ENCODE assay signal across 8 mouse cellular contexts in genomic region chr3:58655362-58656130, GRCm38 (mm10). TPM values are rescaled to one million over a fixed set of nuclear protein-coding genes. Genes with fewer than 3 reads are reported as not detected.
A peak's percentile ranks its signal among the peaks of the same experiment; 100 is the strongest.
DNase-seq lines count a peak whose midpoint lies in the region; ATAC-seq and TF ChIP-seq lines count a peak whose summit lies in the region.

No protein-coding gene starts in this region.

- no peak overlapping the region for H3K27ac ChIP-seq in heart, adult 2 months
- no peak overlapping the region for H3K27ac ChIP-seq in limb, embryonic 12.5 days
- no peak overlapping the region for H3K27ac ChIP-seq in midbrain, embryonic 15.5 days

- ATAC-seq in limb, embryonic 12.5 days (ENCODE audit: insufficient number of reproducible peaks, insufficient read depth, low FRiP score, low TSS enrichment, low read depth): peak; percentile 71
- peak; percentile 90 for ATAC-seq in midbrain, embryonic 15.5 days (replicated peaks)

- TF ChIP-seq CTCF in heart, adult 2 months (IDR thresholded peaks at IDR 0.05): no peak; the same call in 1 of the 2 replicates

- 52% methylated on average over 17 of the region's 17 CpGs for WGBS in heart, adult 2 months
- 56% methylated on average over 17 of the region's 17 CpGs for WGBS in limb, embryonic 12.5 days
- WGBS in midbrain, embryonic 15.5 days: 46% methylated on average over 17 of the region's 17 CpGs

- no peaks in the 10 kb centered on the region for H3K36me3 ChIP-seq in heart, adult 2 months (ENCODE audit: control insufficient read depth, insufficient read depth, low read length)
- no peaks in the 10 kb centered on the region for H3K36me3 ChIP-seq in limb, embryonic 12.5 days
- H3K36me3 ChIP-seq in midbrain, embryonic 15.5 days (replicated peaks): no peaks in the 10 kb centered on the region
- no peaks in the 10 kb centered on the region for H3K36me3 ChIP-seq in splenic B cell, adult 2 months (ENCODE audit: control insufficient read depth, insufficient read depth, low read length, poor library complexity, severe bottlenecking)

- no peaks in the 10 kb centered on the region for H3K27me3 ChIP-seq in heart, adult 2 months (ENCODE audit: control insufficient read depth, insufficient read depth, low read length)
- H3K27me3 ChIP-seq in limb, embryonic 12.5 days: no peaks in the 10 kb centered on the region
- no peaks in the 10 kb centered on the region for H3K27me3 ChIP-seq in midbrain, embryonic 15.5 days (replicated peaks)
- no peaks in the 10 kb centered on the region for H3K27me3 ChIP-seq in splenic B cell, adult 2 months (ENCODE audit: control insufficient read depth, insufficient read depth, low read length, poor library complexity, severe bottlenecking)

- H3K4me2 ChIP-seq in limb, embryonic 12.5 days: no peak overlapping the region
- no peak overlapping the region for H3K4me2 ChIP-seq in midbrain, embryonic 15.5 days

- no peak for TF ChIP-seq EP300 in heart, adult 2 months (IDR thresholded peaks at IDR 0.05; ENCODE audit: insufficient read depth, low read depth, low read length)

- peak; percentile 16 to 28 for DNase-seq in urinary bladder, adult 18-20 months (ENCODE audit: low spot score in 2 of 2)
- DNase-seq in urinary bladder, postnatal 10 days (ENCODE audit: low spot score): no peak
- peak; percentile 87 to 88 for DNase-seq in cerebellum, postnatal 14 days
- DNase-seq in heart, adult 2 months: peak; percentile 39 to 55
- peak; percentile 67 for DNase-seq in kidney, adult 18-20 months
- peak; percentile 84 for DNase-seq in splenic B cell, adult 2 months (ENCODE audit: low read depth, low spot score)

- intact Hi-C loops in heart, adult 2 months (cut with DNase I): loop anchor here (1.0 to 5.0 kb wide), 3 partner anchors 35 to 402 kb away; no protein-coding TSS in a partner anchor

- no peak for TF ChIP-seq POLR2A in heart, adult 2 months (IDR thresholded peaks at IDR 0.05; ENCODE audit: insufficient read depth, low read depth, low read length)

- peaks cover 1% of the 10 kb centered on the region; the same call in 1 of the 2 replicates for H3K4me1 ChIP-seq in heart, adult 2 months (ENCODE audit: control insufficient read depth, insufficient read depth, low read length)
- no peaks in the 10 kb centered on the region for H3K4me1 ChIP-seq in limb, embryonic 12.5 days (replicated peaks)
- no peaks in the 10 kb centered on the region for H3K4me1 ChIP-seq in midbrain, embryonic 15.5 days

- H3K9me3 ChIP-seq in limb, embryonic 12.5 days: 0 out of 2 replicates have a peak, but pooled peaks cover 8% of the 10 kb centered on the region
- no peaks in the 10 kb centered on the region for H3K9me3 ChIP-seq in midbrain, embryonic 15.5 days

- no peak overlapping the region for H3K4me3 ChIP-seq in heart, adult 2 months
- no peak overlapping the region for H3K4me3 ChIP-seq in limb, embryonic 12.5 days (replicated peaks)
- no peak overlapping the region for H3K4me3 ChIP-seq in midbrain, embryonic 15.5 days

- H3K79me2 ChIP-seq in heart, adult 2 months (replicated peaks; ENCODE audit: control insufficient read depth, insufficient read depth, low read length): no peaks in the 10 kb centered on the region

- no peak overlapping the region for H3K9ac ChIP-seq in heart, adult 2 months (ENCODE audit: low read depth, low read length)
- no peak overlapping the region for H3K9ac ChIP-seq in limb, embryonic 12.5 days (replicated peaks)
- H3K9ac ChIP-seq in midbrain, embryonic 15.5 days: no peak overlapping the region

RNA-seq across cellular contexts. Expression of gene Erich6, which starts 18.5 kb away (rescaled TPM):
- not detected for total RNA-seq in heart, adult 2 months (2021)
- 0.10 and 0.12 TPM in 2 replicates for polyA plus RNA-seq in heart, adult 2 months (2012; rRNA removed)
- polyA plus RNA-seq in limb, embryonic 12.5 days (2016; fragmentation: Nextera tagmentation; extraction: Ambion mirVana): 0.09 TPM in 1 of 2 replicates, not detected in the other
- polyA plus RNA-seq in midbrain, embryonic 15.5 days (2015; fragmentation: Nextera tagmentation; extraction: Ambion mirVana): 0.29 and 0.30 TPM in 2 replicates

RNA-seq across cellular contexts. Expression of gene Siah2, which starts 36.7 kb away (rescaled TPM):
- 10 to 100 TPM in 1 of 2 experiments, 1 to 10 TPM in 1; 8.8 to 10.9 TPM for total RNA-seq in heart, adult 2 months (2021)
- 9.0 and 12.7 TPM in 2 replicates for polyA plus RNA-seq in heart, adult 2 months (2012; rRNA removed)
- polyA plus RNA-seq in limb, embryonic 12.5 days (2016; fragmentation: Nextera tagmentation; extraction: Ambion mirVana): 6.5 and 7.4 TPM in 2 replicates
- polyA plus RNA-seq in midbrain, embryonic 15.5 days (2015; fragmentation: Nextera tagmentation; extraction: Ambion mirVana): 9.9 and 10.2 TPM in 2 replicates
